In the genomic region with DNA sequence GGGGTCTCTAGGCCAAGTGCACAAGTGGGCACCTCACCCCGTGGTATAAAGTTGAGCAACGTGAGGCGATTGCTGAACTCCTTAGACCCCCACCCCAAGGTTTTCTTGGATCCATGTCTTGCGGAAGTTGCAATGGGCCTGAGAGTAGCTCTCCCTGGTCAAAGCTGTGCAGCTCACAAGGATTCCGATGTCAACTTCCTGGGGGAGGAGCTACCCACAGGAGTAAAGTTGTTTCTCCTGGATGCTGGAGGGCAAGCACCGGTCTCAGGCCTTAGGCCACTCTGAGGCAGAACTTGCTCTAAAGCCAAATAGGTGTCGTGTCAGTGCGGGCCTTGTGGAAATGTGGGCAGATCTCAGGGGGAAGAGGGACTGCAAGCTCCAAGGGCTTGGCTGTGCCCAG, we compare ENCODE assay signal across 30 mouse cellular contexts. TPM values are rescaled to one million over a fixed set of nuclear protein-coding genes. Genes with fewer than 3 reads are reported as not detected.
DNase-seq lines count a peak whose midpoint lies in the region; ATAC-seq and TF ChIP-seq lines count a peak whose summit lies in the region.
"Had no signal": no experiment of that assay in that cellular context is flagged by ENCODE, and none has a peak within 500 bp of the region (broad histone marks: within the 10 kb centered on the region; RNA-seq: fewer than 3 reads in every experiment).

No protein-coding gene starts in this region.

- TF ChIP-seq CTCF in E14TG2a.4 (conservative IDR thresholded peaks at IDR 0.05; ENCODE audit: low read length): no peak
- no peak for TF ChIP-seq CTCF in ES-Bruce4 (IDR thresholded peaks at IDR 0.05; ENCODE audit: low read depth, low read length)

- DNase-seq in R1 (ENCODE audit: low read depth, low spot score): peak; percentile 92
- no peak for DNase-seq in limb, embryonic 10.5 days (ENCODE audit: low spot score)
- no peak for DNase-seq in spleen, postnatal 14 days (ENCODE audit: low spot score in 2 of 2)
- DNase-seq: adrenal gland, adult 8-10 months; adrenal gland, postnatal 25 days; cerebellum, adult 11-12 months; cerebellum, adult 8-10 months; cerebellum, postnatal 10 days; cerebellum, postnatal 36 days; gastrocnemius, postnatal 10 days; gastrocnemius, postnatal 36 days; heart, adult 2 months; heart, postnatal 14 days; heart, postnatal 4 days had no signal

- H3K36me3 ChIP-seq in E14TG2a.4 (ENCODE audit: insufficient read depth, low read length) (no peaks in the 10 kb centered on the region), ES-Bruce4 (ENCODE audit: control insufficient read depth, insufficient read depth, low read length, poor library complexity, severe bottlenecking) (no peaks in the 10 kb centered on the region)
- H3K36me3 ChIP-seq in limb, embryonic 10.5 days: no peaks in the 10 kb centered on the region
- H3K36me3 ChIP-seq: embryonic facial prominence, embryonic 12.5 days; embryonic facial prominence, embryonic 15.5 days; forebrain, embryonic 12.5 days; forebrain, embryonic 15.5 days; heart, embryonic 10.5 days; heart, embryonic 13.5 days had no signal

- H3K9ac ChIP-seq in ES-Bruce4 (ENCODE audit: low read depth, poor library complexity, severe bottlenecking): peak overlapping the region; percentile 20
- H3K9ac ChIP-seq: embryonic facial prominence, embryonic 12.5 days; embryonic facial prominence, embryonic 15.5 days; forebrain, embryonic 12.5 days; forebrain, embryonic 15.5 days; heart, embryonic 13.5 days; hindbrain, embryonic 14.5 days had no signal

- no peak for TF ChIP-seq EP300 in ES-Bruce4 (IDR thresholded peaks at IDR 0.05; ENCODE audit: insufficient read depth, low read depth, low read length)

- H3K9me3 ChIP-seq in E14TG2a.4 (ENCODE audit: low read length) (0 out of 2 replicates have a peak, but pooled peaks cover 4% of the 10 kb centered on the region), ES-Bruce4 (replicated peaks; ENCODE audit: control insufficient read depth, insufficient read depth, low read length, poor library complexity, severe bottlenecking) (no peaks in the 10 kb centered on the region)
- no peaks in the 10 kb centered on the region for H3K9me3 ChIP-seq in limb, embryonic 10.5 days (replicated peaks)
- H3K9me3 ChIP-seq: embryonic facial prominence, embryonic 12.5 days; embryonic facial prominence, embryonic 15.5 days; forebrain, embryonic 12.5 days; forebrain, embryonic 15.5 days; heart, embryonic 10.5 days; heart, embryonic 13.5 days had no signal

- H3K27me3 ChIP-seq in E14TG2a.4 (ENCODE audit: insufficient read depth, low read length) (no peaks in the 10 kb centered on the region), ES-Bruce4 (ENCODE audit: control insufficient read depth, insufficient read depth, low read length, poor library complexity, severe bottlenecking) (no peaks in the 10 kb centered on the region)
- no peaks in the 10 kb centered on the region for H3K27me3 ChIP-seq in limb, embryonic 10.5 days (ENCODE audit: low read depth, poor library complexity, severe bottlenecking)
- H3K27me3 ChIP-seq: embryonic facial prominence, embryonic 12.5 days; embryonic facial prominence, embryonic 15.5 days; forebrain, embryonic 15.5 days; heart, embryonic 13.5 days; Patski had no signal

- TF ChIP-seq POLR2A in ES-Bruce4 (IDR thresholded peaks at IDR 0.05; ENCODE audit: insufficient read depth, low read length): peak; percentile 28

- WGBS in limb, embryonic 10.5 days: 72% methylated on average over 8 of the region's 8 CpGs

- ATAC-seq in megakaryocyte-erythroid progenitor cell, adult 5-6 weeks (replicated peaks; ENCODE audit: low FRiP score, low TSS enrichment, poor library complexity, severe bottlenecking): no peak
- ATAC-seq: activated CD4-positive, CD25-positive, alpha-beta regulatory T cell, adult 4 months; CD4-positive, CD25-positive, alpha-beta regulatory T cell, adult 4 months; forebrain, embryonic 15.5 days; hindbrain, postnatal 0 days; inflammation-experienced regulatory T-cells, adult 6 months; intestine, embryonic 16.5 days; Patski had no signal

- H3K4me3 ChIP-seq in E14TG2a.4 (replicated peaks; ENCODE audit: low read length) (peak overlapping the region; percentile 78), ES-Bruce4 (ENCODE audit: low read depth, low read length) (peak overlapping the region; percentile 57)
- no peak overlapping the region for H3K4me3 ChIP-seq in limb, embryonic 10.5 days
- H3K4me3 ChIP-seq: embryonic facial prominence, embryonic 12.5 days; embryonic facial prominence, embryonic 15.5 days; forebrain, embryonic 12.5 days; forebrain, embryonic 15.5 days; heart, adult 2 months; heart, embryonic 10.5 days; heart, embryonic 13.5 days had no signal

- peak overlapping the region; percentile 34 for H3K27ac ChIP-seq in ES-Bruce4 (ENCODE audit: insufficient read depth, low read length)
- H3K27ac ChIP-seq in limb, embryonic 10.5 days: peak overlapping the region; percentile 56; the same call in 1 of the 2 replicates
- H3K27ac ChIP-seq: embryonic facial prominence, embryonic 12.5 days; embryonic facial prominence, embryonic 15.5 days; forebrain, embryonic 12.5 days; forebrain, embryonic 15.5 days; heart, adult 2 months; heart, embryonic 10.5 days; heart, embryonic 13.5 days; hindbrain, embryonic 14.5 days; hindbrain, postnatal 0 days had no signal

- H3K4me1 ChIP-seq in E14TG2a.4 (replicated peaks; ENCODE audit: low read depth, low read length) (peaks cover 39% of the 10 kb centered on the region), ES-Bruce4 (ENCODE audit: control insufficient read depth, insufficient read depth, low read length) (peaks cover 4% of the 10 kb centered on the region)
- peaks cover 26% of the 10 kb centered on the region for H3K4me1 ChIP-seq in limb, embryonic 10.5 days
- H3K4me1 ChIP-seq: embryonic facial prominence, embryonic 12.5 days; forebrain, embryonic 15.5 days had no signal

RNA-seq across cellular contexts. Expression of a gene that starts 12.2 kb away (rescaled TPM):
- polyA plus RNA-seq in ES-Bruce4 (2011; ENCODE audit: insufficient read depth, insufficient read length, low read depth, missing spikeins): 23.8 and 29.0 TPM in 2 replicates
- polyA plus RNA-seq in limb, embryonic 10.5 days (2016; fragmentation: Nextera tagmentation; extraction: Ambion mirVana): 96.4 and 166 TPM in 2 replicates
- 4.6 and 6.4 TPM in 2 replicates for total RNA-seq in megakaryocyte-erythroid progenitor cell, adult 5-6 weeks (2014; fragmentation: Nextera tagmentation)
- 0.27 and 1.9 TPM in 2 replicates for total RNA-seq in megakaryocyte-erythroid progenitor cell, adult 5-6 weeks (2017)
